Mouse (Mus musculus) midbrain, embryonic 10.5 days (tissue): Measurements from ENCODE around the gene Mgp. TPM values are rescaled to one million over a fixed set of nuclear protein-coding genes. Genes with fewer than 3 reads are reported as not detected.

Source experiments
- DNase-seq: peaks from one replicate; pipeline ENCODE4 v3.0.0-alpha.2; 2017; ENCODE audit warnings: low spot score
- H3K27ac ChIP-seq: fragments of 300-500 bp; sonication (generic); replicated peaks from 2 replicates; pipeline ENCODE4 v1.5.1; 2016; ENCODE audit warnings: mild to moderate bottlenecking
- H3K27me3 ChIP-seq: fragments of 300-500 bp; sonication (generic); 2 replicates; pipeline ENCODE4 v1.6.1; 2016; ENCODE audit warnings: low read depth, mild to moderate bottlenecking; ENCODE audit not compliant: poor library complexity, severe bottlenecking
- H3K36me3 ChIP-seq: fragments of 300-500 bp; sonication (generic); 2 replicates; pipeline ENCODE4 v1.6.1; 2016; ENCODE audit warnings: mild to moderate bottlenecking, moderate library complexity
- H3K4me1 ChIP-seq: fragments of 300-500 bp; sonication (generic); 2 replicates; pipeline ENCODE4 v1.6.1; 2016
- H3K4me3 ChIP-seq: fragments of 300-500 bp; sonication (generic); 2 replicates; pipeline ENCODE4 v1.5.1; 2016; ENCODE audit warnings: mild to moderate bottlenecking, moderate library complexity
- H3K9me3 ChIP-seq: fragments of 300-500 bp; sonication (generic); replicated peaks from 2 replicates; pipeline ENCODE4 v1.6.1; 2016; ENCODE audit warnings: mild to moderate bottlenecking
- WGBS: fragments of 180-500 bp; shearing (Covaris S2); methylation state at CpG from one replicate; pipeline ENCODE4 v1.1.7; 2016; 5-methylcytosine and 5-hydroxymethylcytosine counted together
- polyA plus RNA-seq: library from polyadenylated mRNA; unstranded; fragments of >200 nt; fragmentation: Nextera tagmentation; extraction: Ambion mirVana; gene quantifications from 2 replicates; pipeline ENCODE4 v1.2.1, GENCODE M21; 2016

Mgp gene
- polyA plus RNA-seq = 1.1 and 1.5 TPM in 2 replicates

GRCm38 (mm10) chr6:136875670-136876069 lies at the start of gene Mgp:
Gene Mgp, minus strand, starts transcription at chr6:136875823.
- Histone ChIP-seq H3K27me3 (no peaks in the 10 kb centered on the region), H3K9me3 (no peaks in the 10 kb centered on the region), H3K36me3 (no peaks in the 10 kb centered on the region), H3K4me3 (no peak within 1 kb of the TSS), H3K4me1 (no peaks in the 10 kb centered on the region), H3K27ac (no peak within 1 kb of the TSS)
- DNase-seq = no peak
- 64% methylated on average over 9 of the region's 9 CpGs for WGBS

GRCm38 (mm10) chr6:136925049-136925448 lies 49.4 kb upstream of the Mgp start:
- Histone ChIP-seq H3K9me3 (no peaks in the 10 kb centered on the region), H3K4me3 (no peak overlapping the region), H3K4me1 (0 out of 2 replicates have a peak, but pooled peaks cover 3% of the 10 kb centered on the region), H3K27ac (no peak overlapping the region), H3K36me3 (no peaks in the 10 kb centered on the region), H3K27me3 (no peaks in the 10 kb centered on the region)
- 78% methylated on average over 8 of the region's 8 CpGs for WGBS
- no peak for DNase-seq

GRCm38 (mm10) chr6:136923532-136923931 lies 47.9 kb upstream of the Mgp start, which contains the start of gene Pde6h:
Gene Pde6h, plus strand, starts transcription at chr6:136923832.
- Histone ChIP-seq H3K27ac (no peak within 1 kb of the TSS), H3K27me3 (no peaks in the 10 kb centered on the region), H3K36me3 (no peaks in the 10 kb centered on the region), H3K4me3 (no peak within 1 kb of the TSS), H3K9me3 (no peaks in the 10 kb centered on the region), H3K4me1 (0 out of 2 replicates have a peak, but pooled peaks cover 3% of the 10 kb centered on the region)
- no peak for DNase-seq
- 90% methylated on average over 8 of the region's 8 CpGs for WGBS

- no peaks in the 10 kb centered on the region for H3K9me3 ChIP-seq
- no peak overlapping the region for H3K27ac ChIP-seq
- 87% methylated on average over 7 of the region's 7 CpGs for WGBS
- H3K27me3 ChIP-seq = no peaks in the 10 kb centered on the region
- H3K4me3 ChIP-seq = no peak overlapping the region
- H3K36me3 ChIP-seq = no peaks in the 10 kb centered on the region
- 0 out of 2 replicates have a peak, but pooled peaks cover 3% of the 10 kb centered on the region for H3K4me1 ChIP-seq
- DNase-seq = no peak
Measured at GRCm38 (mm10) chr6:136922871-136923270, 47.2 kb upstream of the Mgp start.

GRCm38 (mm10) chr6:136922080-136922479 lies 46.5 kb upstream of the Mgp start, which contains the start of gene Erp27:
Gene Erp27, minus strand, starts transcription at chr6:136922180.
- Histone ChIP-seq H3K27ac (no peak within 1 kb of the TSS), H3K4me1 (0 out of 2 replicates have a peak, but pooled peaks cover 3% of the 10 kb centered on the region), H3K9me3 (no peaks in the 10 kb centered on the region), H3K36me3 (no peaks in the 10 kb centered on the region), H3K4me3 (no peak within 1 kb of the TSS), H3K27me3 (no peaks in the 10 kb centered on the region)
- WGBS = 88% methylated on average over 5 of the region's 5 CpGs
- DNase-seq = no peak

- DNase-seq = no peak
- H3K27ac ChIP-seq = no peak overlapping the region
- WGBS = 84% methylated on average over 7 of the region's 7 CpGs
Measured at GRCm38 (mm10) chr6:136921601-136922000, 46.0 kb upstream of the Mgp start.

GRCm38 (mm10) chr6:136920320-136921257 lies 45.0 kb upstream of the Mgp start:
- Histone ChIP-seq H3K4me3 (no peak overlapping the region), H3K36me3 (no peaks in the 10 kb centered on the region), H3K9me3 (no peaks in the 10 kb centered on the region), H3K27ac (no peak overlapping the region), H3K27me3 (no peaks in the 10 kb centered on the region), H3K4me1 (0 out of 2 replicates have a peak, but pooled peaks cover 3% of the 10 kb centered on the region)
- 48% methylated on average over 16 of the region's 16 CpGs for WGBS
- peak; percentile 66 for DNase-seq

More at GRCm38 (mm10) chr6:136921601-136922000, 46.0 kb upstream of the Mgp start:
- Histone ChIP-seq H3K36me3 (no peaks in the 10 kb centered on the region), H3K4me3 (no peak overlapping the region), H3K9me3 (no peaks in the 10 kb centered on the region), H3K4me1 (0 out of 2 replicates have a peak, but pooled peaks cover 3% of the 10 kb centered on the region), H3K27me3 (no peaks in the 10 kb centered on the region)

GRCm38 (mm10) chr6:136917885-136918284 lies 42.3 kb upstream of the Mgp start:
- WGBS = 2% methylated on average over 2 of the region's 2 CpGs
- Histone ChIP-seq H3K27me3 (peaks cover 5% of the 10 kb centered on the region; the same call in 1 of the 2 replicates), H3K4me3 (no peak overlapping the region), H3K36me3 (no peaks in the 10 kb centered on the region), H3K27ac (no peak overlapping the region), H3K9me3 (no peaks in the 10 kb centered on the region), H3K4me1 (peaks cover 13% of the 10 kb centered on the region)
- DNase-seq = no peak

GRCm38 (mm10) chr6:136915721-136916395 lies 40.2 kb upstream of the Mgp start:
- no peak overlapping the region for H3K27ac ChIP-seq
- H3K36me3 ChIP-seq = no peaks in the 10 kb centered on the region
- WGBS = 92% methylated on average over 8 of the region's 8 CpGs
- peaks cover 5% of the 10 kb centered on the region; the same call in 1 of the 2 replicates for H3K27me3 ChIP-seq
- no peak overlapping the region for H3K4me3 ChIP-seq
- DNase-seq = no peak
- H3K4me1 ChIP-seq = peaks cover 15% of the 10 kb centered on the region
- no peaks in the 10 kb centered on the region for H3K9me3 ChIP-seq

- Histone ChIP-seq H3K9me3 (no peaks in the 10 kb centered on the region), H3K27me3 (peaks cover 5% of the 10 kb centered on the region; the same call in 1 of the 2 replicates), H3K27ac (no peak overlapping the region), H3K4me1 (peaks cover 12% of the 10 kb centered on the region), H3K36me3 (no peaks in the 10 kb centered on the region), H3K4me3 (no peak overlapping the region)
- WGBS = 89% methylated on average over 6 of the region's 6 CpGs
- DNase-seq = no peak
Measured at GRCm38 (mm10) chr6:136914234-136914633, 38.6 kb upstream of the Mgp start.

- Histone ChIP-seq H3K9me3 (no peaks in the 10 kb centered on the region), H3K27me3 (peaks cover 5% of the 10 kb centered on the region; the same call in 1 of the 2 replicates), H3K4me1 (peaks cover 12% of the 10 kb centered on the region), H3K27ac (peak overlapping the region; percentile 50; the same call in 1 of the 2 replicates), H3K36me3 (no peaks in the 10 kb centered on the region), H3K4me3 (peak overlapping the region; percentile 33; the same call in 1 of the 2 replicates)
- 22% methylated on average over 18 of the region's 18 CpGs for WGBS
- peak; percentile 40 for DNase-seq
Measured at GRCm38 (mm10) chr6:136913384-136914126, 37.9 kb upstream of the Mgp start.

- Histone ChIP-seq H3K36me3 (no peaks in the 10 kb centered on the region), H3K27ac (no peak overlapping the region), H3K27me3 (peaks cover 5% of the 10 kb centered on the region; the same call in 1 of the 2 replicates), H3K4me3 (no peak overlapping the region), H3K4me1 (peaks cover 12% of the 10 kb centered on the region), H3K9me3 (no peaks in the 10 kb centered on the region)
- DNase-seq = no peak
- 91% methylated on average over 1 of the region's 2 CpGs for WGBS
Measured at GRCm38 (mm10) chr6:136912751-136913265, 37.2 kb upstream of the Mgp start.
